Mouse (Mus musculus) heart, embryonic 16.5 days (tissue): ENCODE measurements around the gene Ptprf. TPM values are rescaled to one million over a fixed set of nuclear protein-coding genes. Genes with fewer than 3 reads are reported as not detected.

Experiments
- ATAC-seq: fragments of 200-750 bp; cut with Nextera tagmentation; replicated peaks from 2 replicates; pipeline ENCODE4 v1.8.0; 2017; ENCODE audit warnings: moderate number of reproducible peaks; ENCODE audit not compliant: insufficient read depth, low FRiP score; ENCODE audit errors: extremely low read depth
- H3K27ac ChIP-seq: fragments of 300-500 bp; sonication (generic); 2 replicates; pipeline ENCODE4 v1.5.1; 2014; ENCODE audit warnings: mild to moderate bottlenecking, low read length, control low read depth, moderate library complexity
- H3K27me3 ChIP-seq: fragments of 300-500 bp; sonication (generic); 2 replicates; pipeline ENCODE4 v1.6.1; 2014; ENCODE audit warnings: low read length, mixed read lengths; ENCODE audit not compliant: control insufficient read depth, insufficient read depth
- H3K36me3 ChIP-seq: fragments of 300-500 bp; sonication (generic); 2 replicates; pipeline ENCODE4 v1.6.1; 2014; ENCODE audit not compliant: control insufficient read depth, insufficient read depth
- H3K4me1 ChIP-seq: fragments of 300-500 bp; sonication (generic); 2 replicates; pipeline ENCODE4 v1.6.1; 2014; ENCODE audit warnings: low read length, mixed read lengths; ENCODE audit not compliant: control insufficient read depth, insufficient read depth
- H3K4me2 ChIP-seq: fragments of 300-500 bp; sonication (generic); 2 replicates; pipeline ENCODE4 v1.6.1; 2014; ENCODE audit warnings: low read depth, mild to moderate bottlenecking, control low read depth, low read length
- H3K4me3 ChIP-seq: fragments of 300-500 bp; sonication (generic); 2 replicates; pipeline ENCODE4 v1.5.1; 2014; ENCODE audit warnings: mild to moderate bottlenecking, control low read depth, low read length
- H3K9ac ChIP-seq: fragments of 300-500 bp; sonication (generic); 2 replicates; pipeline ENCODE4 v1.6.1; 2014; ENCODE audit warnings: low read length, control low read depth
- H3K9me3 ChIP-seq: fragments of 300-500 bp; sonication (generic); replicated peaks from 2 replicates; pipeline ENCODE4 v1.6.1; 2016; ENCODE audit warnings: low read length; ENCODE audit not compliant: control insufficient read depth
- WGBS: fragments of 180-500 bp; shearing (Covaris S2); extraction: QIAGEN DNeasy Blood & Tissue Kit; methylation state at CpG from one replicate; pipeline ENCODE4 v1.1.7; 2014; 5-methylcytosine and 5-hydroxymethylcytosine counted together
- polyA plus RNA-seq: library from polyadenylated mRNA; unstranded; fragments of >200 nt; fragmentation: Nextera tagmentation; extraction: Ambion mirVana; gene quantifications from 2 replicates; pipeline ENCODE4 v1.2.1, GENCODE M21; 2015

The Ptprf gene
- polyA plus RNA-seq, 1 experiment from 2014 or later: 22.9 TPM

DNA sequence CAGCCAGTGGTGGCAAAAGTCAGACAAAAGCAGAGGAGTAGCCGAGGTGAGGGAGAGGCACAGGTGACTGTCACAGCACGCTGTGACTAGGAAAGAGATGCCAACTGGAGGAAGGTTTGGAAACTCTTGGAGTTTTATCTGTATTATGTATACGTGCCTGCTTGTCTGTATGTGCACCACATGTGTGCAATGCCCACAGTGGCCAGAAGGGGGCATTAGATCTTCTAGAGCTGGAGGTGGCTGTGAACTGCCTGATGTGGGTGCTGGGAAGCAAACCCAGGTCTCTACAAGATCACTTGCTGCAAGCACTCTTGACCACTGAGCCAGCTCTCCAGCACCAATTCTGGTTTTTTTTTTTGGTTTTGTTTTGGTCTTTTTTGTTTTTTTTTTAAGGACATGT, 20.5 kb downstream of the Ptprf start:
- peaks cover 5% of the 10 kb centered on the region; the same call in 1 of the 2 replicates for H3K9me3 ChIP-seq
- no peak for ATAC-seq
- H3K4me2 ChIP-seq: no peak overlapping the region
- H3K36me3 ChIP-seq: peaks cover 9% of the 10 kb centered on the region; the same call in 1 of the 2 replicates
- no peak overlapping the region for H3K9ac ChIP-seq
- no peaks in the 10 kb centered on the region for H3K27me3 ChIP-seq
- WGBS: 95% methylated on average over 3 of the region's 3 CpGs
- peak overlapping the region; percentile 84 for H3K27ac ChIP-seq
- no peak overlapping the region for H3K4me3 ChIP-seq
- H3K4me1 ChIP-seq: peaks cover 57% of the 10 kb centered on the region

DNA sequence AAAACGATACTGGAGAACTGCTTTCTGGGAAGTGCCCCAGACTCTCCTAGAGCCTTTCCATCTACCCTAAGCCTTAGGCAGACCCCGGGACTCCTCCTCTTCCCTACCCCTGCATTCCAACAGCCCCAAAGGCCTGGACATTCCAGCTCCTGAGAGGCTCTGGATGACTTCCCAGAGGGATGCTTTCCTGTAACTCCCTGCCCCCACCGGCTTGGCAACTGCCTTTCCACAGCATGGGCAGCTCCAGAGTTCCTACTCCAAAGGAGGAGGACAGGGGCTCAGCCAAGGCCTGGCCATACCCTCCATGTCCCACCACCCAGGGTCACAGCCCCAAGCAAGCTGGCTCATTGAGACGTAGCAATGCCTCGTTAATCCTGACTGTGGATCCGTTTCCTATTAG, 21.2 kb downstream of the Ptprf start:
- ATAC-seq: peak; percentile 82

DNA sequence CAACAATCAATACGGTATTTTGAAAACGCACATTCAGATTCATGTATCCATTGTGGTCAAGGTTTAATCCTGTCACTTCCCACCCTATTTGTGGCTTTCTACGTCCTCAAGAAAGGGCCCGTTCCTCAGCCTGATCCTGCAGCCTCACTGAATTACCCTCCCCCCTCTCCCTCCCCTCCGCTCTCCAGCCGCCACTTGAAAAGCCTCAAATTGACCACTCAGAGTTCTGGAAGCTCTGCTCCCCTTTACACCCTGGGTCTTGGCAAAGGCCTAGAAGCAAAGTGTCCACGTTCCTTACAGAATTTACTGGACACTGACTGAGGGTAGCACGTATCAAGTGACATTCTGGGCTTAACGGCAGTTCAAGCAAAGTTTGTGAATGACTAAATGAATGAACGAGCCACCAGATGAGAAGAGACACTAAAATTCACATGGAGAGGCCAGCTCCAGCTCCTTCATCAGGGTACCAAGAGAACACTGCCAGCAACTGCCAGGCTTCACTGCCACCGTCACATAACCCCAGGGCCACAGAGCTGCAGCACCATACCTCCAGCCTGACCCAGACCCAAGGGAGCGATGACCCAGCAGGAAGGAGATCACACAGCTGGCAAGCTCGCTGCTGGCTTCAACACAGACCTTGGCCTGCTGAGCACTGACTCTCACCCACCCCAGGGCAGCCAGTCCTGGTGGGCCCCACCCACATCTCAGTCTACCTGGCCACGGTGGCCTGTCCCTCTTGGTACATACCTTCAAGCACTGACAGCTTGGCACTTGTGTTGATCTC, 22.6 kb downstream of the Ptprf start:
- Histone ChIP-seq H3K27me3 (no peaks in the 10 kb centered on the region), H3K36me3 (peaks cover 9% of the 10 kb centered on the region; the same call in 1 of the 2 replicates), H3K9me3 (peaks cover 5% of the 10 kb centered on the region; the same call in 1 of the 2 replicates), H3K4me2 (no peak overlapping the region), H3K4me3 (no peak overlapping the region), H3K9ac (no peak overlapping the region), H3K27ac (no peak overlapping the region), H3K4me1 (peaks cover 51% of the 10 kb centered on the region)
- ATAC-seq: no peak
- 73% methylated on average over 14 of the region's 14 CpGs for WGBS

More for the DNA sequence above, 21.2 kb downstream of the Ptprf start:
- Histone ChIP-seq H3K4me2 (no peak overlapping the region), H3K4me1 (peaks cover 58% of the 10 kb centered on the region), H3K27ac (peak overlapping the region; percentile 84), H3K9me3 (peaks cover 5% of the 10 kb centered on the region; the same call in 1 of the 2 replicates), H3K36me3 (peaks cover 9% of the 10 kb centered on the region; the same call in 1 of the 2 replicates), H3K27me3 (no peaks in the 10 kb centered on the region), H3K4me3 (no peak overlapping the region), H3K9ac (no peak overlapping the region)
- WGBS: 27% methylated on average over 6 of the region's 6 CpGs

DNA sequence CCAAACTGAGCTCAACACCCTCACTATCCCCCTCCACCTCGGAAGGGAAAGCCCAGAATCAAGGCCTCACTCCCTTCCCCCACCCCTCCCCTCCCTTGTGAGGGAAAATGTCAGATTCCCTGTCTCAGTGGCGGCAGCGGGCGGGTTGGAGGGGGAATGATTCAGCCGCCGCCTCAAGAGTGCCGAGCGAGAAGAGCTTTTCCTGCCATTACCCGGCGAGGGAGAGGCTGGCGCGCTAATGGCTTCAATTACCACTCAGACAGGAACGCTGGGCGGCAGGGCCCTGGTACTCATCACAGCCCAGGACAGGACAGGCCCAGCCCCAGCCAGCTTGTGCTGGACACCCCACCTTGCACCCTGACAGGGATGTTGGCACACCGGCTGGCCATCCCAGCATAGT, 25.6 kb downstream of the Ptprf start:
- Histone ChIP-seq H3K4me3 (no peak overlapping the region), H3K9ac (peak overlapping the region; percentile 45), H3K9me3 (no peaks in the 10 kb centered on the region), H3K4me2 (0 out of 2 replicates have a peak overlapping the region, but pooled peaks have one; percentile 16), H3K4me1 (peaks cover 44% of the 10 kb centered on the region), H3K36me3 (peaks cover 3% of the 10 kb centered on the region; the same call in 1 of the 2 replicates), H3K27me3 (no peaks in the 10 kb centered on the region), H3K27ac (peak overlapping the region; percentile 71)
- WGBS: 31% methylated on average over 15 of the region's 15 CpGs
- ATAC-seq: no peak

DNA sequence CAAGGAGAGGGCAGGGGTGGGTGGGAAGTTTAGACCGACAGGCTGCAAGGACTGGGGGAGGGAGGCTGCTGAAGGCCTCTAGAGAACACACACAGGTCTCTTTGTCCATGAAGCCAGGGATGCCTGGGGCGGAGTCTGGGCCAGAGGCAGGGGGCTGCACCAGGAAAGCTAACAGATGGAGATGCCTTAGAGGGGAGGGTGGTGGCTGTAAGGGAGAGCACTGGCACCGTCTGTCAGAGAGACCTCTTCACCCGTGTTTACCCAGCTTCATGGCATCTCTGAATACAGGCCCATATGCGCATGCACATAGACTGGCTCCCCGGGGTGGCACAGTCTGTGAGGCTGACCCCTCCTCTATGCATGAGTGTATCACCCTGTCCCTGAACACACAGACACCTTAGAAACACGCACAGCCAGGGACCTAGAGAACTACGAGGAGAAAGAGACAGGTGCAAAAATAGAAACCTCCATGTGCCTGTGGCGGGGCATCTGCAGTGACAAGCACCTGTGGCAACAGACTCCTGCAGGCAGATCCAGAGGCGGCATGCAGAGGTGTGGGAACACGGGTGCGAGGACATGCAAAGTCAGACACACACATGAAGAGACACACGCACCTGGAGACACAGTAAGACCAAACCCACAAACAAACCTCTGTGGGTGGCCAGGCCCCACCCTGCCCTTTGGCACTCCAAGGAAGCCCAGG, 29.3 kb downstream of the Ptprf start:
- Histone ChIP-seq H3K27ac (no peak overlapping the region), H3K36me3 (peaks cover 2% of the 10 kb centered on the region; the same call in 1 of the 2 replicates), H3K4me3 (no peak overlapping the region), H3K27me3 (no peaks in the 10 kb centered on the region), H3K4me2 (no peak overlapping the region), H3K9ac (no peak overlapping the region), H3K9me3 (no peaks in the 10 kb centered on the region), H3K4me1 (peaks cover 36% of the 10 kb centered on the region)
- 53% methylated on average over 13 of the region's 13 CpGs for WGBS
- ATAC-seq: no peak

DNA sequence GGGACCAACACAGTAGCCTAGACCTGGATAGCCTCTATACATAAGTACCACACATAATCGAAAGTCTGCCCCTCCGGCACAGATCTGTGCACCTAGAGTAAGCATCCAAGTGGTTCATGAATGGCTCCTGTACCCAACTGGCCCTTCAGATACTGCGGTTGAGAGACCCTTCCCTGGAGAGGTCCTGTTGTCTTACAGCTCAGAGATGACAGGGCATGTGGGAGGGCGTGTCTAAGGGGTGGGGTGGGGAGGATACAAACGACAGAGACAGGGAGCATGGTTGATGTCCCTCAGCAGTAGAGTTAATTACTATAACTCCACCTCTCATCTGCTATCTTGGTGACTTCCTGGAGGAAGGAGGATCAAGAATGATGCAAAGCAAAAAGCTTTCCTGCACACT, 29.9 kb downstream of the Ptprf start:
- 34% methylated on average over 5 of the region's 5 CpGs for WGBS
- no peak for ATAC-seq
- H3K4me1 ChIP-seq: peaks cover 32% of the 10 kb centered on the region
- H3K27ac ChIP-seq: peak overlapping the region; percentile 32; the same call in 1 of the 2 replicates
- H3K4me2 ChIP-seq: peak overlapping the region; percentile 91
- H3K9me3 ChIP-seq: no peaks in the 10 kb centered on the region
- H3K36me3 ChIP-seq: peaks cover 2% of the 10 kb centered on the region; the same call in 1 of the 2 replicates
- H3K4me3 ChIP-seq: peak overlapping the region; percentile 61
- no peaks in the 10 kb centered on the region for H3K27me3 ChIP-seq
- peak overlapping the region; percentile 67 for H3K9ac ChIP-seq

DNA sequence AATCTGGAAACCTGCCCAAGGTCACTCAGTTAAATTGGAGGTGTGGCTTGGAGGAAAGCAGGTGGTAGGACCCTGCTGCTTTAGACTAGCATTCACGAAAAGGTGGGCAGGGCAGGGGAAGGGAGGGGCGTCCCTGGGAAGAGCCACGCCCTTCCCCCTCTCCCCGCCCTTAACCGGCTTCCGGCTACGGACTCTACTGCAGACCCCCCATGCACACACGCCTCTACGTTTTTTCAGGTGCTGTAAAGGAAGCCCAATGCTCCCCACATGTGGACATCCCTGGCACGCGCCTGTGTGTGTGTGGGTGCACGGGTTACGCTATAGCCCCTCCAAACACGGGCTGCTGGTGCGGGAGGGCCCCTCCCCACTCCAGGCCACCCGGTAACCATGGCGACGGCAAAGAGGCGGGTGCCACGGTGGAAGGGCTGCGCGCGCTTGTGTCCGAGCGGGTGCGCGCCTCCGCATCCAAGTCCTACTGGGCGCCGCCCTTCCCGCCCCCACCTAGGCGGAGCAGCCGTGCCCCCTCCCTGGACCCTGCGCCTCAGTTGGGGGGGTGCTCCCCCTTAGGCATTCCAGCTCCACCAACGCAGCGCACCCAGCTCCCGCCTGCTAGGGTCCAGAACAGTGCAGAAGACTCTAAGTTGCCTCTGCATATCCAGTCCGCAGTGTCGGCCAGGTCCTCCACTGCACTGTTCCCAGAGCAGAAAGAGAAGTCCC, 30.5 kb downstream of the Ptprf start:
- Histone ChIP-seq H3K9me3 (no peaks in the 10 kb centered on the region), H3K4me3 (peak overlapping the region; percentile 61), H3K27ac (peak overlapping the region; percentile 32; the same call in 1 of the 2 replicates), H3K4me1 (peaks cover 26% of the 10 kb centered on the region), H3K9ac (peak overlapping the region; percentile 67), H3K27me3 (no peaks in the 10 kb centered on the region), H3K36me3 (peaks cover 2% of the 10 kb centered on the region; the same call in 1 of the 2 replicates), H3K4me2 (peak overlapping the region; percentile 91)
- WGBS: 1% methylated on average over 39 of the region's 39 CpGs
- ATAC-seq: peak; percentile 61

DNA sequence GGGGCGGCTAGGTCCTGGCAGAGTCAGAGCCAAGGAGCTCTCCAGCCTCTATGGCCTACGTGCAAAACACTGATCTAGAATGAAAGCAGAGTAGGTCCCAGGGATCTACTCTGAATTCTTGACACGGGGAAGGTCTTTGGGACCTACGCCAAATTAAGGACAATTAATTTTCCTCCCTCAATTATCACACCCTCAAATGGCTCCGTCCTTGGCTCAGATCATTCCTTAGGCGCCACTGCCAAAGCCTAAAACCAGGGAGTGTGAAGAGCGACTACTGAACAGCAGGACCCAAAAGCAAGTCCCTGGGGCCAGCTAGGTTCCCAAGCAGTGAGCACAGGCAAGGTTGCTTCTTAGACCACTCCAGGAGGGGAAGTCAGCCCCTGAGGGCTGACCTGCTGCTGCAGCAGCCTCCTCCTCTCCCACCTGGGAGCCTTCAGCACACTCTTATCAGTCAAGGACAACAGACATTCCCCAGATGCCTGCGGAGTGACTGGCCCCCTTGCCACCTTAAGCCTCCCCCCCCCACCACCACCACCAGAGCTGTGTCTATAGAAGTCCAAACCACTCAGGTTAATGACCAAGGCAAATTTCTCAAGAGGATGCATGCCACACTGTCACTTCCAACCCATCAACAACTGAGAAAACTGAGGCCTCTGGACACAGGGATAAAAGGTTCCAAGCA, 31.3 kb downstream of the Ptprf start:
- H3K9ac ChIP-seq: no peak overlapping the region; the same call in 1 of the 2 replicates
- H3K9me3 ChIP-seq: no peaks in the 10 kb centered on the region
- ATAC-seq: no peak
- H3K36me3 ChIP-seq: peaks cover 5% of the 10 kb centered on the region; the same call in 1 of the 2 replicates
- H3K27me3 ChIP-seq: no peaks in the 10 kb centered on the region
- H3K27ac ChIP-seq: no peak overlapping the region
- peak overlapping the region; percentile 61; the same call in 1 of the 2 replicates for H3K4me3 ChIP-seq
- H3K4me1 ChIP-seq: peaks cover 18% of the 10 kb centered on the region
- H3K4me2 ChIP-seq: peak overlapping the region; percentile 91
- WGBS: 70% methylated on average over 8 of the region's 8 CpGs
